Mouse (Mus musculus): Measurements from ENCODE around the gene Dctn1.

DNA sequence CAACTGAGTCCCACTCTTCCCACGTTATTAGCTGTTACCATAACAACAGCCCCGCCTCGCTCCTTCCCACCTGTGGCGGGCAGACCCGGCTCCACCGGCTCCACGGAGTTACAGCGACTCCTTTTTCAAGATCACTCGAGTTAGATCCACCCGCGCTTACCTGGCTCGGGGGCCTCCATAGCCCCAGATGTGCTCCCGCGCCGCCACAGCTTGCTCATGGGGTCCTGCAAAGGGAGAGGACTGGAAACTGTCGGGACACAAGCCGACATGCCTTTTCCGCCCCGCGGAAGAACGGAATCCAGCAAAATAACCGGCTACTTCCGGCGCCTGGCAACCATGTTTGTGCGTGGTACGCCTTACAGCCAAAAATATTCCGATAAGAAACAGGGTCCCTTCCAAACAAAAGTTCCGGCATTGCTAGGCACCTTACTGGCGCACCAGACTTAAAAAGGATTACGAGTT, 40.8 kb upstream of the Dctn1 start:
- TF ChIP-seq CTCF (IDR thresholded peaks at IDR 0.05; ENCODE audit: extremely low read depth, insufficient read depth, low read length), result no peak
- peak; percentile 72 for TF ChIP-seq POLR2A (IDR thresholded peaks at IDR 0.05; ENCODE audit: extremely low read depth, insufficient read depth, low read length)
